Mouse (Mus musculus): ENCODE results near the gene Lmx1b.

- TF ChIP-seq CTCF (IDR thresholded peaks at IDR 0.05; ENCODE audit: low read depth) (no peak), EP300 (optimal IDR thresholded peaks at IDR 0.05) (no peak)
These were observed 124.9 kb downstream of the Lmx1b start for GRCm38 (mm10) chr2:33515431-33515830.

Measured in stomach, postnatal 0 days (tissue).